Mouse (Mus musculus) brain, embryonic 14.5 days (tissue): Measurements from ENCODE around the gene Fshr. TPM values are rescaled to one million over a fixed set of nuclear protein-coding genes. Genes with fewer than 3 reads are reported as not detected.

Experiments
- DNase-seq: peaks from one replicate; pipeline ENCODE4 v3.0.0-alpha.2; 2011; ENCODE audit warnings: low read depth
- CTCF ChIP-seq: fragments of 200-500 bp; IDR thresholded peaks from 2 replicates; pipeline ENCODE4 v1.5.1; 2012; ENCODE audit warnings: inconsistent platforms, mild to moderate bottlenecking, moderate library complexity, borderline replicate concordance; ENCODE audit not compliant: insufficient read depth, insufficient read length; ENCODE audit errors: extremely low read depth
- POLR2A ChIP-seq: fragments of 200-500 bp; IDR thresholded peaks from 2 replicates; pipeline ENCODE4 v1.6.1; 2012; ENCODE audit warnings: mild to moderate bottlenecking, inconsistent platforms, borderline replicate concordance; ENCODE audit not compliant: poor library complexity, insufficient read depth, insufficient read length, severe bottlenecking; ENCODE audit errors: extremely low read depth
- polyA plus RNA-seq: library from polyadenylated mRNA; depleted of rRNA; stranded (reverse); fragments of >200 nt; gene quantifications from 2 replicates; pipeline ENCODE4 v1.2.3, GENCODE M21; 2012

The Fshr gene
- polyA plus RNA-seq, 1 experiment, result not detected

DNA sequence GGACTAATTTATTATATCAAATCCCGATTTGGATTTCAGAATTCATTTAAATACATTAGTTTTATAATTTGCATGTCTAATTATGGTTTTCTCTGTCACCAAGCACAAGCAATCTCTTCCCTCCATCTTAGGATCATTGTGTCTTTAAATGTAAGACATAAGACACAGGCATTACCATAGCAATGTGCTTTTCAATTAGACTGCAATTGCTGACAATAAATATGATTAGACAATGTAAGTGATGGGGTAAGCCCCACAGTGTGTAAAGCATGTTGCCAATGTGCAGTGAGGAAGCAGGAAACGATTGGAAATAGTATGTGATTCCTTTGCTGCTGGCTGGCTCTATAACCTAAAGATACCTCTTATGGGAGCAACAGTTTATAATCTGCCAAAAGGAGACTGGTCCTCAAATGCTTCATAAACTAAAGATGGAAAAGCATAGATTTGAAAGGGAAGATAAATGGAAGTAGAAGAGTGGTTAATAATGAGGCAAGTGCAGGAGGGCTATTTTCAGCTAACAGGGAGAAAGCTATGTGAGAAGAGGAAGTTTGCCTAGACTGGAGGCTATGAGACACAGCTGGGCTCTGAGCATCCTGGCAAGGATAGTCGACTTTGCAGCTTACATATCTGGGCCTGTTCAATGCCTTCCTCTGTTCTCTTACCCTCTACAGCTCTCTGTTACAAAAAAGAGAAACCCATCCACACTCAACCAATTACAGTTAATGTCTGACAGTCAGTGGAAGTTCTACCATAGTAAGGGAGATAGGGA lies 136.0 kb downstream of the Fshr start:
- no peak for DNase-seq
- no peak for TF ChIP-seq POLR2A
- TF ChIP-seq CTCF, result no peak

DNA sequence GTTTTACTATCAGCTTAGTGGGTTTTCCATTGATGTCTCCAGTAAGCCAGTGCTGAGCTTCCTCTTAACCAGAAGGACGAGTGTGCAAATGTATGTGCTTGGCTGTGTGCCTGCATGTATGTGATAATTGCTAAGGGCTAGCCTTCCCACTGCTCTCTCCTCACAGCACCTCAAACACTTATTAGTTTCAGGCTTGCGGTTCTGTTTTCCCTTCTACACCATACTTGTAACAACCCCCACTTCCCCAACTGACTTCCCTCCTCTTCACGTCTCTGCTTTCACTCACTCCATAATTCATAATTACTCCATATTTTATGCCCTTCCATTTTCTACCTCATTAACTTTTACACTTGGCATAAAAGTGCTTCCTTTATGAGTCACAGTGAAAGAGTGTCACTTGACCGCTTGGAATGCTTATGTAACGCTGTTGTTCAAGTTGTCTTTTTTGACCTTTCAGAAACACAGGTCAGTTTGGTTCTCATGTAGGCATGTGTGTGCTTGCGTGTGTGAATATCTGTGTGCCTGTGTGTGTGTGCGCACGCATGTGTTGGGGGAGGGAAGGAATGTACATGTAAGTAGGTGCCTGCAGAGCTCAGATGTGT lies 138.0 kb downstream of the Fshr start:
- no peak for DNase-seq
- no peak for TF ChIP-seq POLR2A
- no peak for TF ChIP-seq CTCF

- DNase-seq, result no peak
- TF ChIP-seq CTCF (no peak), POLR2A (no peak)
These were observed 149.4 kb downstream of the Fshr start for GRCm38 (mm10) chr17:89051031-89051563.

DNA sequence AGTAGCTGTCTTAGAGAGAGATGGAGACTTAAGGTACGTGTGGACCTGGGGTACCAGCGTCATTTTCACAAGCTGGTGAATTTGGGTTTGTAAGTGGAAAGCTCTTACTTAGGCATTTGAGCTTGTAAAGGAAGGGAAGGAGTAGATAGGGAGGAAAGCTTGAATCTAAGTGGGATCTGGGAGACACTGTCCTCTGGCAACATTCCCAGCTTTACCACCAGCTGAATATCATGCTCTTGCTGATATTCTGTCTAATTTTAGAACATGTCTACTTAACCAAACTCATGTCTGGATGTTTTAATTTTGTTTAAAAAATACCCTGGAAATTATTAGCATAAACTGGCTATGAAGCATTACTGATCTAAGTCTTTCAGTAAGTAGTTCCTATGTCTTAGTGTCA lies 151.4 kb downstream of the Fshr start:
- no peak for DNase-seq
- TF ChIP-seq CTCF, result no peak
- no peak for TF ChIP-seq POLR2A

DNA sequence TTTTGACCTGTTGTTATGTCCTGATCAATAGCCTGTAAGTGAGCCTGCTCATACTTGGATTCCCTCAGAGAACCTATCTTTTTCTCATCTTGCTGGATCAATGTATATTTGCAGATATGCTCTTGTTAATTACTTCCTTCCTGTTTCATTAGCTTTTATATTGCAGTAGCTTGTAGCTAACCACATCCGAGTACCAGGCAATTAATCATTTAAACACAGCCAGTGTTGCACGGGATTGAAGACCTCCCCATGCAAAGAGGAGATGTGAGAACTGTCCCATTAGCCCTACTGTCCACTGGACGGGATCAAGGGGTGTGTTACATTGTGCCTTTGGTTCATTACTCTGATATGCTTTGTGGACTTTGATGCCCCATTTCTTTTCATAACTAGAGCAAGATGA lies 154.5 kb downstream of the Fshr start:
- no peak for TF ChIP-seq CTCF
- no peak for TF ChIP-seq POLR2A
- DNase-seq, result no peak

GRCm38 (mm10) chr17:89036723-89037122 lies 163.8 kb downstream of the Fshr start:
- no peak for DNase-seq
- TF ChIP-seq CTCF, result no peak

DNA sequence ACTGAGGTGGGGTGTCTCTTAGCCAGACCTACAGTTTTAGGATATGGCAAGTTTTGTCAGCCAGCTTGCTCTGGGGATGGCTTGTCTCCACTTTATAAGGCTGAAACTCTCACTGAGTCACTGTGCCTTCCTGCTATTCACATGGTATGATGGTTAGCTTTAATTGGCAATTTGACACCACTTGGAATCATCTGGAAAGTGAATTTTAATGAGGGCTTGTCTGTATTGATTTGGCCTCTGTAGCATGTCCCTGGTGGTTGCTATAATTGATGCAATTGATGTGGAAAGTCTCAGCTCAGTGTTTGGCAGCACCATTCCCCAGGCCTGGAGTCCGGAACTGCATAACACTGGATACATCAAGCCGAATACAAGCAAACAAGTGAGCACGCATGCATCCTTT lies 164.4 kb downstream of the Fshr start:
- TF ChIP-seq CTCF, result no peak
- no peak for TF ChIP-seq POLR2A
- peak; percentile 43 for DNase-seq

GRCm38 (mm10) chr17:89034627-89035026 lies 165.8 kb downstream of the Fshr start:
- DNase-seq, result no peak
- TF ChIP-seq POLR2A (no peak), CTCF (no peak)

- TF ChIP-seq CTCF (no peak), POLR2A (no peak)
- no peak for DNase-seq
These were observed 167.5 kb downstream of the Fshr start for GRCm38 (mm10) chr17:89032981-89033380.

DNA sequence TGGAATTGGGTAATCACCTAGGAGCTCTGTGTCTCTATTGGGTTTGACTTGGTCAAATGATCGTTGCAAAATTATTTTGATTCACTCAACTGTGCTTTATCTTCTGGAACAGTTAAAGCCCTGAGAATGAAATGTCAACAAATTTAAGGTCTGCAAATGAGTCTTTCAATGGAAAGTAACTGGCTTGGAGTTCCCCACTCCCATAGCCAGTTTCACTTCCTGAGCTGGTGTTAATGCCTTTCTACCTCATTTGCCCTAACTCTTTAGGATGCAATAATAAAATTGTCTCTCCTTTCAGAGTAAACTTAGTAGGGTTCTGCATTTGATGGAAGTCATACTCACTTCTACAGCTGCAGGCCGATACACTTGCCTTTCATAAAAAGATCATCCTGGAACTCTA lies 181.0 kb downstream of the Fshr start:
- TF ChIP-seq POLR2A (no peak), CTCF (no peak)
- DNase-seq, result no peak

- DNase-seq, result no peak
- no peak for TF ChIP-seq CTCF
- TF ChIP-seq POLR2A, result no peak
These were observed 183.5 kb downstream of the Fshr start for GRCm38 (mm10) chr17:89017002-89017401.

DNA sequence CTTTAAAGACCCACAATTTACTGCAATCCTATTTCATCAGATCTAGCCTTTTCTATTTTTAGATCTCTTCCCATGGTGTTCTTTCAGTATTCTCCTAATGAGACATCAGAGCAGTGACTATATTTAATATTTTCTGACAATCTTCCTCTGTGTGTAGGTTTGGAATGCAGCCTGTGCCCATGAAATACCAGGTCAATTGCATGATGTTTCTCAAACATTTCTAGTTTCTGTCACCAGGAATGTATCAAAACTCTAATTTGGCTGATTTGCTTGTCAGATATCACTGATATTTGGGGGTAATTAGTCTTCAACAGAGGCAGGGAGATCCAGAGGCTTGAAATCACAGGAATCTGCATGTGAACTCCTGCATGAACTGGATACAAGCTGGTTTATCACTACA lies 186.8 kb downstream of the Fshr start:
- no peak for TF ChIP-seq POLR2A
- no peak for TF ChIP-seq CTCF

DNA sequence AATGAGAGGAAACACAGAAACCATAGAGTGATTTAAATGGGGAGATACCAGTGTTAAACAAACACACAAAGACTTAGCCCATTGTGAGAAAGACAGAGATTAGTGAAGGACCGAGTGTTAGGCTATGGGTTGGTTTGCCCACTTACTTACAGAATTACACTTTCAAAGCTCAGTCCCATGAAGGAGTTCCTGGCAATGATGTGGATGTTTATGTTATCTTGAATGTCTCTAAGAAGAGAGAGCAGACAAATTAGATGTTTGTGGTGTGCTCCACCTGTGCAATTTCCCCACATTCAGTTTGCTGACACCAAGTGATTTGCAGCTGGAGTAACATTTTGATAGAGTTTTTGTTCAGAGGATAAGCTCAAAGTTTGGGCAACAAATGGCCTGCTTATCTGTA lies 191.4 kb downstream of the Fshr start:
- DNase-seq, result no peak
- no peak for TF ChIP-seq POLR2A
- no peak for TF ChIP-seq CTCF

More for the DNA sequence above, 186.8 kb downstream of the Fshr start:
- no peak for DNase-seq
